Mouse (Mus musculus) olfactory bulb, adult 2 months (tissue): ENCODE data around the gene Wdr5. TPM values are rescaled to one million over a fixed set of nuclear protein-coding genes. Genes with fewer than 3 reads are reported as not detected.
A peak's percentile ranks its signal among the peaks of the same experiment; 100 is the strongest.

Experiments used
- H3K27ac ChIP-seq: fragments of 200-500 bp; 2 replicates; pipeline ENCODE4 v1.5.1; 2012; ENCODE audit warnings: low read depth, low read length; ENCODE audit not compliant: insufficient read depth
- H3K4me1 ChIP-seq: fragments of 200-500 bp; 2 replicates; pipeline ENCODE4 v1.6.1; 2012; ENCODE audit warnings: low read length; ENCODE audit not compliant: control insufficient read depth, insufficient read depth
- H3K4me3 ChIP-seq: fragments of 200-500 bp; 2 replicates; pipeline ENCODE4 v1.5.1; 2012; ENCODE audit warnings: mild to moderate bottlenecking, low read depth, low read length, moderate library complexity; ENCODE audit not compliant: insufficient read depth
- CTCF ChIP-seq: fragments of 200-500 bp; IDR thresholded peaks from 2 replicates; pipeline ENCODE4 v1.5.1; 2012; ENCODE audit warnings: low read depth, mild to moderate bottlenecking, low read length, moderate library complexity; ENCODE audit not compliant: insufficient read depth
- POLR2A ChIP-seq: fragments of 200-500 bp; IDR thresholded peaks from 2 replicates; pipeline ENCODE4 v1.6.1; 2012; ENCODE audit warnings: mild to moderate bottlenecking, low read depth, low read length, moderate library complexity; ENCODE audit not compliant: insufficient read depth
- WGBS: fragments of 180-500 bp; shearing (Covaris S2); methylation state at CpG from one replicate; pipeline ENCODE4 v1.1.7; 2018; 5-methylcytosine and 5-hydroxymethylcytosine counted together
- polyA plus RNA-seq: library from polyadenylated mRNA; stranded (reverse); fragments of >200 nt; gene quantifications from 2 replicates; pipeline ENCODE4 v1.2.4, GENCODE M21; 2012; ENCODE audit warnings: low replicate concordance; ENCODE audit not compliant: missing spikeins, insufficient read depth, insufficient read length

Wdr5 gene
- polyA plus RNA-seq, 1 experiment = not detected

DNA sequence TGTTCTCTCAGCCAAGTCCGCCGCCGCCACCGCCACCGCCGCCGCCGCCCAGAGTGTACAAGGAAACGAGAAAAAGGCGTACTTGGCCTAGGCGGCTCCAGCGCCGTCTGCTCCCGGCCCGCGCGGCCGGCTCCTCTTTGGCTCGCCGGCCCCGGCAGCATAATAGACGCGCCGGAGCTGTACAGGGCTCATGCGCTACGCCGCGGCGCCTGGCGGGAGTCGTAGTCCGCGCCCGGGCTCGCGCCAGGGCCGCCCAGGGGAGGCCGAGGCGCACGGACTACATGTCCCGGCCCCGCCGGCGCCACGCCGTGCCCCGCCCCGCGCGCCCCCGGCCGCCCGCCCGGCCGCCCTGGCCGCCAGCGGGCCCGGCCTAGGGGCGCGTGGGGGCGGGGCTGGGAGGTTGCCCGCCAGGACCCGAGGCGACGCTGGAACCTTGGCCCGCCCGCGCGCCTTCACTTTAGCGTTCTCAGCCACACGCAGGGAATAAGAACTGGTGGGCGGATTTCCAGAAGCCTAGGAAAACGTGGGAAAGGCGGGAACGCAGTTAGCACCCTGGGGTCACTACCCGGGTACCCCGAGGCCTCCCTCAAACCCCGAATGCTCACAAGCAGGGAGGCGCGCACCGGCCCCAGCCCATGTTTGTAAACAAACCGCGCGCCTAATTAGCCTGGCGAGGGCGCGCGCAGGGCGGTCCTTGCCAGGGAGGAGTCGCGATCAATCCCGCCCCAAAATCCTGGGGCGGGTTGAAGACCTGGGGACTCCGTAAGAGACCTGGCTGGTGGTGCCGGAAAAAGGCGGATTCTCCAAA lies 39.3 kb upstream of the Wdr5 start:
- peaks cover 38% of the 10 kb centered on the region for H3K4me1 ChIP-seq
- WGBS = under 1% methylated on average over 86 of the region's 96 CpGs
- TF ChIP-seq POLR2A (peak; percentile 92), CTCF (no peak)
- H3K4me3 ChIP-seq = peak overlapping the region; percentile 77
- peak overlapping the region; percentile 81 for H3K27ac ChIP-seq

- TF ChIP-seq POLR2A (no peak), CTCF (no peak)
Observed at GRCm38 (mm10) chr2:27476303-27477192, 38.4 kb upstream of the Wdr5 start.

DNA sequence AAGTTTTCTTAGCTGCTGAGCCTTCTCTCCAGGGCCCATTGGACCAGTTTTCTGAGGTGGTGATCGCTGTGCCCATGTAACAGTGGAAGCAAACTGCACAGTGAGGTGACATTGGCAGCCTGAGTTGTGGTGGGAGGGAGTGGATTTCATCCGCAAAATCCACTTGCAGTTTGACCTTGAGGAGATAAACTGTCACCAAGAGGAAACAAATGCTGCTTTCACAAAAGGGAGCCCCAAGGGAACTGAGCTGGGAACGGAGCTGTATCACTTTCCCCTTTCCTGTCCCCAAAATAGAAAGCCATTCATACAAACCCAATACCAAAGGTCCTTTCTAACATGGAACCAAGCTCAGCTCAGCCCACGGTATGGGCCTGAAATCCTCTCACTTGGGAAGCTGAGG lies 35.1 kb upstream of the Wdr5 start:
- H3K27ac ChIP-seq = no peak overlapping the region
- WGBS = 78% methylated on average over 4 of the region's 4 CpGs
- no peak for TF ChIP-seq POLR2A
- no peak for TF ChIP-seq CTCF
- peaks cover 5% of the 10 kb centered on the region for H3K4me1 ChIP-seq
- no peak overlapping the region for H3K4me3 ChIP-seq

More at GRCm38 (mm10) chr2:27476303-27477192, 38.4 kb upstream of the Wdr5 start:
- Histone ChIP-seq H3K27ac (peak overlapping the region; percentile 81; the same call in 1 of the 2 replicates), H3K4me3 (peak overlapping the region; percentile 77), H3K4me1 (peaks cover 30% of the 10 kb centered on the region)
- 17% methylated on average over 11 of the region's 11 CpGs for WGBS

DNA sequence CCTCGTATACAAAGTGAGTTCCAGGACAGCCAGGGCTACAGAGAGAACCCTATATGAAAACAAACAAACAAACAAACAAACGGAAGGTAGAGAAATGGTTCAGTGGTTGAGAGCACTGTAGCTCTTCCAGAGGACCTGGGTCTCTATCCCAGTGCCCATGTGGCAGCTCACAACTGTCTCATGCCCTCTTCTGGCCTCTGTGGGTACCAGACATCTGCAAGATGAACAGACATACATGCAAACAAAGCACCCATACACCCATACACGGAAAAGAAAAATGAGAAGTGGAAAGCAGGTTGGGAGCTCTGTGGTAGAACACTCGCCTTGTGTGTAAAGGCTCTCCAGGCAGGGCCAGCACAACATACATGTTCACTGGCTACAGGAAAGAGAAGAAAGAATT lies 34.6 kb upstream of the Wdr5 start:
- no peak for TF ChIP-seq CTCF
- no peak for TF ChIP-seq POLR2A
- Histone ChIP-seq H3K4me3 (no peak overlapping the region), H3K27ac (no peak overlapping the region), H3K4me1 (peaks cover 5% of the 10 kb centered on the region)
- 82% methylated on average over 4 of the region's 4 CpGs for WGBS

DNA sequence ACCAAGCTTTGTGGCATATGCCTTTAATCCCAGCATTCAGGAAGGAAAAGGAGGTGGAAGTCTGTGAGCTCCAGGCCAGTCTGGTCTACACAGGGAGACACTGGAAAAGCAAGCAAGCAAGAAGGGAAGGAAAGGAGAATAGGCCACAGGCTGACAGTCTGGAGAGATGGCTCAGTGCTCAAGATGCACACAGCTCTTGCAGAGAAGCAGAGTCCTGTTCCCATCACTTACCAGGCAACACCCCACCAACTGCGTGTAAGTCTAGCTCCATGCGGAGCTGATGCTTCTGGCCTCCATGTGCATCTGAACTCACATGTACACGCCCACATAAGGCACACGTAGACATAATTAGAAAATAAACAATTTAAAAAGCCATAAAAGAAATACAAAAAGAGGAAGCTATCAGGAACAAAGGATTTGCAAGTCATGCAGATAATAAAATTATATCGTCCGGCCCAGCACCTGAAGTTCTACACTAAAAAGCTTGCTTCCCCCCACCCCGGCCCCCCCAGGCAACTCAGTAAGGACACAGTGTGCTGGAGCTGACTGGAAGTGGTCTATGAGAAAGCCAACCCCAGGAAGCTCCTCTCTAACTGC lies 32.6 kb upstream of the Wdr5 start:
- Histone ChIP-seq H3K4me1 (no peaks in the 10 kb centered on the region), H3K27ac (no peak overlapping the region), H3K4me3 (no peak overlapping the region)
- 78% methylated on average over 7 of the region's 7 CpGs for WGBS
- TF ChIP-seq CTCF (no peak), POLR2A (no peak)

GRCm38 (mm10) chr2:27486725-27487124 lies 28.2 kb upstream of the Wdr5 start:
- 72% methylated on average over 4 of the region's 4 CpGs for WGBS
- Histone ChIP-seq H3K4me1 (no peaks in the 10 kb centered on the region), H3K4me3 (no peak overlapping the region), H3K27ac (no peak overlapping the region)
- TF ChIP-seq POLR2A (no peak), CTCF (no peak)

GRCm38 (mm10) chr2:27487336-27488049 lies 27.5 kb upstream of the Wdr5 start:
- no peak overlapping the region for H3K27ac ChIP-seq
- 87% methylated on average over 3 of the region's 4 CpGs for WGBS
- H3K4me1 ChIP-seq = no peaks in the 10 kb centered on the region
- TF ChIP-seq CTCF = no peak
- no peak for TF ChIP-seq POLR2A
- no peak overlapping the region for H3K4me3 ChIP-seq

DNA sequence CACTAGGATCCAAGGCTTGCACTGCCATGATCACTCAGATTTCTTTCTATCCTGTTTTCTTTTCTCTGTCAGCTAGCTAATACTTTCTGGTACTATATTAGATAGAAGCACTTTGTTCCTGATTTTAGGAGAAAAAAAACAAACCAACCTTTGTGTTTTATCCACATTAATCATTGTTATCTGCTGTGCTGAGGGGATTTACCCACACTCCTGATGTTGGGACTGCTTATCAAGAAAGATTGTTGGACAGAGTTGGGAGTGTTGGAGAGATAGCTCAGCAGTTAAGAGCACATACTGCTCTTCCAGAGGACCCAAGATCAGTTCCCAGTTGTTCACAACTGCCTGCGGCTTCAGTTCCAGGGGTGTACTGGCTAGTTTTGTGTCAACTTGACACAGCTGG lies 26.6 kb upstream of the Wdr5 start:
- TF ChIP-seq POLR2A = no peak
- no peak for TF ChIP-seq CTCF
- no peak overlapping the region for H3K4me3 ChIP-seq
- 96% methylated on average over 1 of the region's 1 CpGs for WGBS
- no peaks in the 10 kb centered on the region for H3K4me1 ChIP-seq
- no peak overlapping the region for H3K27ac ChIP-seq
